Mouse (Mus musculus) telencephalon, adult 2 months (tissue): ENCODE data around the gene Rin2.

Experiments
- DNase-seq: peaks from one replicate; pipeline ENCODE4 v3.0.0-alpha.2; 2011; ENCODE audit warnings: low read depth, low spot score

The Rin2 gene

DNA sequence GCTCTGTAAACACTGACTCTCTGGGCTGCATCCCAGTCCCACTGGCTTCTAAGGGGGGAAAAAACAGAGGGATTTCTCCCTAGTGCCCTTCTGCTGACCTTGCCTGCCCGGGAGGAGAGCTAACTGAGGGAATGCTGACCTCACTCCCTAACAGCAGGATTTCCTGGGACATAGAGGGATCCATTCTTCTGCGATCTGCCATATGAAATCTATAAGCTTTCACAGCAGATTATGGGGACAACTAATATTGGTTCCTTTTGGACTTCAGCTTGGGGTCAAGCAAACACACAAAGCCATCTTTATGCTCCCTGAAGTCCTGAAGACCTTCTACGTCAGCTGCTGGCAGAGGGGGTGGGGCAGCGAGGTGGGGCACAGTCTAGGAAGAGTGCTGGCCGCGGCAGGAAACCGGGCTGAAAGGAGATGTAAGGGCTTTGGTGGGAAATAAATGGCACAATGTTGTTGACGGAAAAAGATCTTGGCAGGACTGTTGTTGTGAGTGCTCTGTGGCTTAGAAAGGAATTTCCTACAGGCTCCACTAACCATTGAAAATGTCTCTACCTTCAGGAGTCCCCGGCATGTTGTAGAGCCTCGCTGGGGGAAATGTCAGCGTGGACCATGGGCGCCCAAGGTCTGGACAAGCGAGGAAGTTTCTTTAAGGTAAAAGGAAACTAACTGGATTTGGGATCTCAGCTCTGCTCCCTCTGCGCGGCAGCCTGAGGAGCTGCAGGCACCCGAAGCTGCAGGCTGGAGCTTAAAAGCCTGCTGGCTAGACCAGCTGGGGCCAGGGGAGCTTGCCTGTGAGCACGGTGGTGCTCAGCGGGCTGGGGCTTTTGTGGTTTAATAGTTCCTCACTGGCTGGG, 111.0 kb downstream of the Rin2 start:
- no peak for DNase-seq

- no peak for DNase-seq
Observed at GRCm38 (mm10) chr2:145786618-145786932, 111.6 kb downstream of the Rin2 start.

GRCm38 (mm10) chr2:145787486-145787885, 112.5 kb downstream of the Rin2 start:
- no peak for DNase-seq

GRCm38 (mm10) chr2:145788562-145789346, 113.7 kb downstream of the Rin2 start:
- no peak for DNase-seq

DNA sequence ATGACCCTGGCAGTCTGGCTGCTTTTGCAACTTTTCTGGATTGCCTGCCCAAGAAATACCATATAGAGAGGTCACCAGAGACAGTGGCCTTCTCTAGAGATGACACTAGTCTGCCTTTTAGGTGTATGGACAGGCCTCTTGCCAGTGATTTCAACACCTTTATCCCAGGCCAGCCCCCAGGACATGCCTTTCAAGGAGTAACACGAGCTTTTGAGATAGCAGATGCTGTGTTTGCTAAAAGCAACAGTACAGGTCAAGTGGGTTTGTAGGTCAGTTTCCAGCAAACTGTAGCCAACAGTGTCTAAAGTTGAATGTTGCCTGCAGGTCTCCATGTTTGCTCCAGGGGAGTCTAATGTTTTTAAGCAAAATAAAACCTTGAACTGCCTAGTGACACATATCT, 118.7 kb downstream of the Rin2 start:
- DNase-seq = no peak

GRCm38 (mm10) chr2:145794318-145794954, 119.4 kb downstream of the Rin2 start:
- DNase-seq = peak; percentile 40

GRCm38 (mm10) chr2:145797851-145798250, 122.8 kb downstream of the Rin2 start:
- DNase-seq = no peak

- no peak for DNase-seq
Observed at GRCm38 (mm10) chr2:145798954-145799353, 123.9 kb downstream of the Rin2 start.

GRCm38 (mm10) chr2:145801322-145802052, 126.5 kb downstream of the Rin2 start:
- DNase-seq = no peak

GRCm38 (mm10) chr2:145802626-145803025, 127.6 kb downstream of the Rin2 start:
- no peak for DNase-seq

GRCm38 (mm10) chr2:145803822-145804342, 128.9 kb downstream of the Rin2 start:
- DNase-seq = no peak

DNA sequence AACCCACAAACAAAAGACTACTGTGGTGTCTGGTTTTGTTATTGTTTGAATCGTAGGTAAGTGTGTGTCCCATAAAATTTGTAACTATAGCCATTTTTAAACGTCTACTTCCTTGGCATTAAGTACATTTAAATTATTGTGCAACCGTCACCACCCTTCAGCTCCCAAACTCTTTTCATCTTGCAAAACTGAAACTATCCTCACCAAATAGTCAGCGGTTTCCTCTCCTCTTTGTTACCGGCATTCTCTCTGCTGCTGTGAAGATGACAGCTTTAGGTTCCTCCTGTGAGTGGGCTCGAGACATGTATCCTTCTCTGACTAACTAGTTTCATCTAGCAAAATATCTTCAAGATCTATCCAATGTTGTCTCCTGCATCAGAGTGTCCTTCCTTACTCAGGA, 129.5 kb downstream of the Rin2 start:
- DNase-seq = no peak

- DNase-seq = no peak
Observed at GRCm38 (mm10) chr2:145807276-145807675, 132.3 kb downstream of the Rin2 start.

GRCm38 (mm10) chr2:145808251-145808650, 133.2 kb downstream of the Rin2 start:
- DNase-seq = no peak

GRCm38 (mm10) chr2:145808667-145809066, 133.7 kb downstream of the Rin2 start:
- no peak for DNase-seq

DNA sequence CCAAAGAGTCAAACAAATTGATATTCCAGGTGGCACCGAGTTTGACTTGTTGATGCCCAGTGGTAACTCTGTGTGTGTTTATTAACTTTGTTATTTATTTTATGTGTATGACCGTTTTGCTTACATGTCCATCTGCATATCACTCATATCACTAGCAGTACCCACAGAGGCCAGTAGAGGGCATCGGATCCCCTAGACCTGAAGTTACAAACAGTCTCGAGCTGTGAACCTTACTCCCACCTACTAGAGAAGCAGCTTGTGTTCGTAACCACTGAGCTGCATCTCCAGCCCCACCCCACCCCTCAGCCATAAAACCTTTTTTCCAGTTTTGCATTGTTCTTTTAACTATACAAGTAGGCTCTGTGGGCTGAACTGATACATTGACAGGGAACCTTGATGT, 135.7 kb downstream of the Rin2 start:
- no peak for DNase-seq

- peak; percentile 16 for DNase-seq
Observed at GRCm38 (mm10) chr2:145812818-145813217, 137.8 kb downstream of the Rin2 start.

DNA sequence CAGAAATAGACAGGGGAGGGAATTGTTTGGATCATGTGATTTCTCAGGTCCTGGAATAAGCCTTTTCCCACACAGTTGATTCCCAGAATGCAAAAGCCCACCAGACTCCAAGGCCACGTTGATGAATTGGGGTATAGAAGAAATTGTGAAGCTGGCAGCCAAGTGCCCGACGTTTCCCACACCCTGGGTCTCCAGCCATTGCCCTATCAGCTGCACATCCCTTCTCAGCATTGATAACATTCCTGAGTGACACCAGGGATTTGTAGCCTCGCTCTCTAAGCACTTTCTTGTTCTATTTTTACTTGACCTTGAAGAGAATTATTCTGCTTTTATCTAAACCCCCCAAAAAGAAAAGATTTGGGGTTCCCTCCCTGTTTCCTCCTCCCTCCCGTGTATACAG, 142.2 kb downstream of the Rin2 start:
- DNase-seq = no peak

DNA sequence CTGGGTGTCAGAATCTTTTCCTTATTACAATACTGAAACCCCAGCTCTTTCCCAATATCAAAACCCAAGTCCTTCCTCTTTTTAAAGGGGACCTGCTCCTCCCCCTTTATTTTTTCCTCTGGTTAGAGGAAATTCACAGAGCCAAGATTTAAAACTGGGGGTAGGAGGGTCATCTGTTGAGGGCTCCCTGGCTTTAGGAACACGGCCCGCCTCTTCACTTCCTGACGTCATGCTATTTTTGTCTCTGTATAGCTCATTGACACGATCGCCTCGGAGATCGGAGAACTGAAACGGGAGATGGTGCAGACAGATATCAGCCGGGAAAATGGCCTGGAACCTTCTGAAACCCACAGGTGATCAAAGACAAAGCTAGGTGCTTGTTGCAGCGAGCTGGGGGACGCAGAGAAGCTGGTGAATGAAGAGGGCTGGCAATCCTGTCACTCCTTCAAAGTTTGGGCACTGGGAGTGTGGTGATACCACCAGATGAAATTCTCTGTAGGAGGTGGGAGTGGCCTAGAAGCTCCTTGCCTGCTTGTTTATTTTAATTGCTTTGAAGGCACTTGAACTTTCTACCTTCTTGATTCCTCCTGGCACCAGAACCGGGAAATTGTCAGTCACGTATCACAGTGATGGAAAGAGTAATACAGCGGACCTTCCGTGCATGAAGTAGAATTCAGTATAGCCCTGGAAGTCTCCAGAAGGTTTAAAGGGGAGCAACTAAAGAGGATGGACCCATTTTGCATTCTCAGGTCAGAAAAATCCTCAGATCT, 147.2 kb downstream of the Rin2 start:
- peak; percentile 34 for DNase-seq

DNA sequence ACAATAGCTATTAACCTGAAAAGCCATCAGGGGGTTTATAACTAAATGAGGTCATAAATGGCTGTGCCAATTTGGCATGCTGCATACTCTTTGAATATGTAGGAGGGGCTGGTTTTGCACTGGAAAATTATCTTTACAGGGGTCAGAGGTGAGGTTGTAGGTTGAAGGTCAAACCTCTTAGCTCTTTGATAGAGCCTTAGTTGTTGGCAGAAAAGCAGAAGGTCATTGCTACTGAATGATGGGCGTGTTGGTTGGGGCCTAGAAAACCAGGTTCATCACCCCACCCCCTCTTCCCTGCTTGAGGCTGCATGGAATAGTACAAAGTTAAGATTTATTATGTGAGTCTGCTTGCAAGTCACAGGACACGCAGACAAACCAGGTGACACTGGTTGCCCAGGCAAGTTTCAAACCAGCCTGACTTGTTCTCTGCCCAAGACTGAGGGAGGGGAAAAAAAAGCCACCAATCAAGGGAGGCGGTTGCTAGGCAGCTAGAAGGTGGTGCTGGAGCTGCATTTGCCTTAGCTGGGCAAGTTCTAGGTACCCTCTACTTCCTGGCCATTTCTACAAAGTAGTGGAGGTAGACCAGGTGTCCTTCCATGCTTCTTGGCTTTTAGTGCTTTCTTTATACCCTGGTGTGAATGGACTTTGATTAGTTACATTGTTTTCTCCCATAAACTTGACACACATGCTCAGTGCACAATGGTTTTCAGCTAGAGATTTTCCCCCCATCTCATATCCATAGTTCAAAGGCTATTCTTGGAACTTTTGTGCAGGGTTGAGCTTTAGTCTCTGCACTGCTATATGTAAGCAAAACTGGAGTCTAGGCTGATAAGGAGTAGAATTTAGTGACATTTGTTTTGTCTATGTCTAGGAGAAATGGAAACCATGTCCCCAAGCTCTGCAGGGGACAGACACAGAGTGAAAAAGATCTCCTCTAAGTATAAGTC, 148.0 kb downstream of the Rin2 start:
- no peak for DNase-seq
